Mouse (Mus musculus): ENCODE measurements around the gene Tbck.
A peak's percentile ranks its signal among the peaks of the same experiment; 100 is the strongest.

Gene Tbck

GRCm38 (mm10) chr3:132871318-132871904 lies 187.5 kb downstream of the Tbck start:
- no peak for DNase-seq

- peak; percentile 30 for DNase-seq
Observed at GRCm38 (mm10) chr3:132873251-132873650, 189.3 kb downstream of the Tbck start.

- DNase-seq = peak; percentile 27
Observed at GRCm38 (mm10) chr3:132876011-132876708, 192.2 kb downstream of the Tbck start.

- no peak for DNase-seq
Observed at GRCm38 (mm10) chr3:132876933-132877676, 193.2 kb downstream of the Tbck start.

- DNase-seq = no peak
Observed at GRCm38 (mm10) chr3:132880361-132880760, 196.4 kb downstream of the Tbck start.

GRCm38 (mm10) chr3:132880826-132881225 lies 196.9 kb downstream of the Tbck start:
- DNase-seq = no peak

GRCm38 (mm10) chr3:132883256-132883655 lies 199.3 kb downstream of the Tbck start:
- DNase-seq = no peak

GRCm38 (mm10) chr3:132884459-132884858 lies 200.5 kb downstream of the Tbck start:
- DNase-seq = no peak

GRCm38 (mm10) chr3:132886419-132887050 lies 202.6 kb downstream of the Tbck start:
- no peak for DNase-seq

- DNase-seq = no peak
Observed at GRCm38 (mm10) chr3:132887074-132887848, 203.3 kb downstream of the Tbck start.

Data from retina, postnatal 1 day (tissue).